Mouse (Mus musculus) fibroblast of lung, adult 2 months (primary cell): Measurements from ENCODE around the gene Spast.

Source experiments
- DNase-seq: peaks from one replicate; pipeline ENCODE4 v3.0.0-alpha.2; 2011; ENCODE audit warnings: low read depth

Gene Spast

GRCm38 (mm10) chr17:74424401-74425005, 85.7 kb downstream of the Spast start:
- no peak for DNase-seq

GRCm38 (mm10) chr17:74430074-74430473, 91.3 kb downstream of the Spast start:
- DNase-seq: no peak

GRCm38 (mm10) chr17:74431481-74431880, 92.7 kb downstream of the Spast start:
- no peak for DNase-seq

DNA sequence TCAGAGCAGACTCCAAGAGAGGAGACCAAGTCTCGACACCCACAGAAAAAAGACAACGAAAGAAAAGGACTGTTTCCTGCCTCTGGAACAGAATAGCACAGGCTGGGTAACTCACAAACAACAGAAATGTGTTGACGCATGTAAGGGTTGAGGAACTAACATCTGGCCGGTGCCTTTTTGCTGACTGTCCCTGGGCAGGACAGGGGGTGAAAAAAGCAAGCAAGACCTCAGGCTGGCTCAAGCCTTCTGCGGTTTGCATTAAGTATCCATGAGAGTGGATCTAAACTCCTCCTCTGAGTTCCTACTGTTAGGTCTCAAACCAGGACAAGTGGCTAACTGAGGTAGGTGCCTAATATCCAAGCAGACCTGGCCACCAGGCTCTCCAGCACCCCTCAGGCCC, 93.8 kb downstream of the Spast start:
- DNase-seq: no peak

DNA sequence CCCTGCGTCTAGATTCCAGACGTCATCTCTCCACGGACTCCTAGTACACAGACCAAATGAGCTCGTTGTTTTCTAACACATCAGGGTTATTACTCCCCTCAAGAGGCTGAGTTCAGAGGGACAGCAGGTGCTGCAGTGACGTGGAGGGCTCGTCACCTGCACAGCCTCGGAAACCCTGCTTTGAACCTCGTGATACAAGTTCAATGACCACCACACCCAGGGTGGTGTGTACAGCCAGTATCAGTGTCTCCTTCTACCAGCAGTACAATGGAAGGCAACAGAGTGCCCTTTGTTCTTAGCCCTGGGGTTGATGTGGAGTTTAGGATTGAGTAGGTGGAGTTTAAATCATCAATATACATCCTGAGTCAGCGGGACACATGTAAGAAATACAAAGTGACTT, 99.0 kb downstream of the Spast start:
- no peak for DNase-seq

GRCm38 (mm10) chr17:74440486-74440885, 101.7 kb downstream of the Spast start:
- DNase-seq: no peak
